Mouse (Mus musculus) CD4-positive, CD25-positive, alpha-beta regulatory T cell, adult 4 months (primary cell): ENCODE measurements around the gene Acoxl. TPM values are rescaled to one million over a fixed set of nuclear protein-coding genes. Genes with fewer than 3 reads are reported as not detected.

Experiments
- ATAC-seq: one replicate; pipeline ENCODE4 v1.8.0; 2017
- polyA plus RNA-seq, 2 experiments: library from polyadenylated mRNA; unstranded; fragments of 100-300 nt; shearing (Covaris generic); gene quantifications; one replicate each; pipeline ENCODE4 v1.2.1; 2017

Acoxl gene
- under 1 TPM; 0.19 to 0.79 TPM for polyA plus RNA-seq

DNA sequence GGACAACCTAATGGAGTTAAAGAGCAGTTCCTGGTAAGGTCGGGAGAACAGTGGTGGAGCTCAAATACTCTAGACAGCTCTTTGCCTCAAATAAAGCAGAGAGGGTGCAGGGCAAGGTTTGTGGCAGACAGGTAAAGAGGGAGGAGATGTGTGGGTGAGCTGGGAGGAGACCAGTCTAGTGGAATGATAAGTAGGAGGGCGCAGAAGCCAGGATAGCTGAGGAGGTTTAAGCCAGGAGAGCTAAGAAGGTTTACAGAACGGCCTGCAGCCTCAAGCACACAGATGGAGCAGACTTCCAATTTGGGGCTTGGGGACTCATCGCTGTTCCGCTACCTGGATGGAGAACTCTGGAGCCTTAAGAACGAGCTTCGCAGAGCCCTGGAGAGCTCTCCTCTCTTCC lies at the start of gene Acoxl:
Gene Acoxl, plus strand, starts transcription at position 301 of the 400 bp plus-strand sequence.
- ATAC-seq = no peak

GRCm38 (mm10) chr2:127789138-127789537 lies 49.5 kb upstream of the Acoxl start:
- ATAC-seq = peak; percentile 27

DNA sequence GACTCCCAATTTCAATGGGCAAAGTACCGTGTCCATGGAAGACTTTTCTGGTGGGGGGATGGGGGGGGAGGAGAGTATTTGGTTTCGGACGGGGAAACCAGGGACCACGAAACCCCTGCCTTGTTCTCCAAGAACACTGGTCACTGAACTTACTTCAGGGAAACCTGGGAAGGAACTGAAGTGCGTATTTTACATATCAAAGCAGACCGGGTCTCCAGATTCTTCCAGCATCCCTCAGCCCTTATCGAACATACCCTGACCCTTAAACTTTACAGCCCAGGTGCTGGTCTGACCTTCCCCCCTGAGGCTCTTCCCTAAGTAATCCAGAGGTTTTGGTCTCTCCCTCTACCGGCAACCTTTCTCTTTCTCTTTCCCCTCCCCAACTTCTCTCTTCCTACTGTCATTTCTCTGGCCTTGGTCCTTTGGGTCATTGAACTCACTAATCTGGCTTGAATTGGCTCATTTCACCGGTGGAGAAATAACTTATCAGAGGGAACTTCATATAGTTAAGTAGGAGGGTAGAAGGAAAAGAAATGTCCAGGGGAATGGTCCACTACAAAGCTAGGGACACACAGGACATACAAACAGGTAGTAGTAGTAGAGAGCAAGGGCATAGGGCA lies 48.9 kb upstream of the Acoxl start:
- no peak for ATAC-seq

GRCm38 (mm10) chr2:127791919-127792603 lies 46.6 kb upstream of the Acoxl start, which contains the start of gene Mtln:
Gene Mtln, minus strand, starts transcription at chr2:127792488.
- ATAC-seq = peak; percentile 83

GRCm38 (mm10) chr2:127831401-127832102 lies 7.1 kb upstream of the Acoxl start, which contains the start of gene Bub1:
Gene Bub1, minus strand, starts transcription at chr2:127831865.
- peak; percentile 99 for ATAC-seq

DNA sequence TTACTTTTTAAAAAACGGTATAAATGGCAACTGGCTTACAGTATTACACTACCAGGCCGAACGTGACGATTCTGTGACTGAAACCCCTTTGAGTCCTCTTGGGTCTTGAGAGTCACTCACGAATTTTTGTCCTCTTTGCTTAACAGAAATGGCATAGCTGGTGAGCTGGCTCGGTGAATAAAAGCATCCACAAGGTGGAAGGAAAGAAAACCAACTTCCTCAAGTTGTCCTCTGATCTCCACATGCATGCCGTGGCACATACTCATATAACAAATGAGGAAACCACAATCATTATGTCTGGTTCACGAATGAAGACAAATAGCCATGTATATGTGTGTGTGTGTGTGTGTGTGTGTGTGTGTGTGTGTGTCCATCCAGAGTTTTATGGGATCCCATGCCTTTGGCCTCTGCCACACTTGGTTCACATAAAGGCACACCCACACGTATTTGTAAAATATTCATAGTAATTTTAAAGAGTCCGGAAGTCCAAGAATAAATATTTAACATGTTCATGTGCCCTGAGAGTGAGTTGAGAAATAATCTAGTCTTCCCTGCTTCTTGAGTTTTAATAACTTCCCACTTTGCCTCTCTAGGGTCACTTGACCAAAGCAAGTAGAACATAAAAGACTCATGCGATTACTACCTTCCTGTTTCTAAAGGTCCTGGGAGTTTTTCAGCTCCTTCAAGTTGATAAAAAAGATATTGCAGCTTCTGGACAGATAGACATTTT lies 6.4 kb upstream of the Acoxl start:
- peak; percentile 38 for ATAC-seq

DNA sequence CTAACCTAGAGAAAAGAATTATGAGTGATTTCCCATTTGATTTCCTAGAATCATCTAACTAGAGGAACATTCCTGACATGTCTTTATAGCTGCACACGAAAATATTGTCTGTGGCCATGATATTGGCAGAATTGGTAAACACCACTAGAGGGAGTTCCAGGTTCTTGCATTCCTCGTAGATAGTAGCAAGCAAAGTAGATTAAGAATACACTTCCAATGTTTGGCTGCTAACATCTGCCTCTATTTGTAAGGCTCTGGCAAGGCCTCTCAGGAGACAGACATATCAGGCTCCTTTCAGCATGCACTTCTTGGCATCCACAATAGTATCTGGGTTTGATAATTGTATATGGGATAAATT lies 5.9 kb upstream of the Acoxl start:
- no peak for ATAC-seq

DNA sequence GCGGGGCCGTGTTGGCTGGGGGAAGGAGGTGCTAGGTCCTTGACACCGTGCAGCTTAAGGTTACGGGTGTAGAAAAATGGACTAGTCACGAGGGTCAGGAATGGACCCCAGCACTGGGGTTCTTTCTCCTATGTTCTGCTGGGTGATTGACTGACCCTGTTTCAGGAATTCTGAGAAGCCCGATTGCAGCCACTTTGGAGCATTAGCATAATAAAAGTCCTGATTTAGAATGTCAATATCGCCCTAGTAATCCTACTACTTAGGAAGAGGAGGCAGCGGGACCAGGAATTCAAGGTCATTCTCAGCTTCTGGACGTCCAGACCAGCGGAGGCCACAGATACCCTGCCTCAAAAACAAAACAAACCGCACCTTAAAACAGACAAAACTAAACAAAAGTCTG lies 749 bp downstream of the Acoxl start:
- no peak for ATAC-seq

- ATAC-seq = no peak
Measured at GRCm38 (mm10) chr2:127841402-127841801, 2.7 kb downstream of the Acoxl start.

DNA sequence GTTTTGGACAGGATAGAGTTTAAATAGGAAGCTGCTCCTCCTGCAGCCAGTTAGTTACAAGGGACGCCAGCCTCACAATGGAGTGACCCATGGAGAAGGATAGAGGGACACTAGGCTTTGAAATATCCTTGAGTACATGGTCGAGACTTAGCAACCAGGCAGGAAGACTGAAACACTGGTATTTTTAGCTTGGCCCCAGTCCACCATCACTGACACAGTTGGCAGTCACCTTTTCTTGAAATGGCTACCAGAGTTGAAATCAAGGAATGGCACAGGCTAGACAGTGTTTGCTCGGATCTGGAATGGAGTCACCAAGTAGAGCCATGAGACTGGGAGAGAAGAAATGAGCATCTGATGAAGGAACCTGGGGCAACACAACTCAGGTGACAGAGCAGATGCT lies 3.7 kb downstream of the Acoxl start:
- no peak for ATAC-seq

GRCm38 (mm10) chr2:127845346-127845982 lies 6.8 kb downstream of the Acoxl start:
- ATAC-seq = no peak

DNA sequence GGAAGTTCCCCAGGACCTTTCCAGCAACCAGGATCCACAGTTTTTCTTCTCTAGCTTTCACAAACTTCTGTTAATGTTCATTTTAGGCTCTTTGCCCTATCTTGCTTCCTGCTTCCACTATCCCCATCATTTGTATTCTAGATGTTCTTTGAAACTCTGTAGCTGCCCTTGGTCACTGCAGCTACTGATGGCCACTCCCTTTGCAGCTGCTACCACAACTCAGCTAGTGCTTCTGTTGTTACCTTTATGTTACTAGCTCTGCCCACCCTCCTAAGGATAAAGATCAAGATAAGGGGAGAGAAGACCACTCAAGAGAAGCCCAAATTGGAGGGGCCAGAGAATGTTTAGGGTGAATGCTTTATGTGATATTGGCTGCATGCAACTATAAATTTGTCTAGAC lies 7.3 kb downstream of the Acoxl start:
- no peak for ATAC-seq

DNA sequence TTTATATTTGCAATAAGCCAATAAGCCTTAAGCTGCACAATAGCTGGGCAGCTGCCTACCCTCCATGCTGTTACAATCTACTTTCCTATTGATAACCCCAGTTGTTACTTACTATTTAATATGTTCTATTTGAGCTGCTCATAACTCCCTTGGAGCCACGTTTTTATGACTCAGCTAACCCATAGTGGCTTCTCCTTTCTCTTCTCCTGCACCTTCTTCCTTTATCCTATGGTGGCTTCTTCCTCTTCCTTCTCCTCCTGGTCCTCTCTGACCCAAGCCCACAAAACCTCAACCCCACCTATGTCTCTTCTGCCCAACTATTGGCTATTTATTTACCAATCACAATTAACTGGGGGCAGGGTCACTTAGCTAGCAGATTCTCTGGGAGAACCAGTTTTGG lies 7.9 kb downstream of the Acoxl start:
- no peak for ATAC-seq

DNA sequence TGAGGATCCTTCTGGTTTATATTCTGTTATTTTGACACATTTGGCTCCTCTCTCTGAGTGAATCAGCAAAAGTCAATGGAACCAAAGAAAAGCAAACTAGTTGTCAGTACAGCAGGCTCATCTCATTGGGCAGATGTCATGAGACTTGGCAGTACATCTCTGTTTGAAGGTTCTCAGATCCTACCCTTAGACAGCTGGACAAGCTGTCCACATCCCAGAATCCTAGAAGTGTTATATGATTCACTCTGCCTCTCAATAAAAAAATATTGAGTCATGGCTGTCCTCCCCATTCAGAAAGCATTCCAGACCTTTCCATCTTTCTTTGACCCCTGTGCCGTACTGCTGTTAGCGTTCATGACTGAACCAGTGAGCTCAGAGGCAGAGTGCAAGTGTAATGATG lies 11.7 kb downstream of the Acoxl start:
- ATAC-seq = no peak

- no peak for ATAC-seq
Measured at GRCm38 (mm10) chr2:127854332-127854991, 15.8 kb downstream of the Acoxl start.

- no peak for ATAC-seq
Measured at GRCm38 (mm10) chr2:127864381-127864780, 25.7 kb downstream of the Acoxl start.

DNA sequence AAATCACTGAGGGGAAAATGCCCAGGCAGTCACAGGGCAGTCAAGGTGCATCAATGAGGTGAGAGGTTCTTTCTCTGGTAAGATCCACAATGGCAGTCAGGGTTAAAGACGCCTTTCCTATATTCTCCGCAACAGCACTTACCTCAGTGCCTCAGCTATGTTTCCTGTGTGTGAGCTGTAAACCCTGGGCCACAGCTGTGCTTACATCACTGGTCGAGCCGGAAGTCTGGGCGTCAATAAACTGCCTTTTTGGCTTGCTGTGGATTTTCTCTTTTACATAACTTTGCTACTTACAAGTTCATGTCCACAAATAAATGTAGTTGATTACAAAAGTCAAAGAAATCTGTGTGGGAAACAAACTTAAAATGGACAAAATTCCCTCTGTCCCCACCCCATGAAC lies 42.4 kb downstream of the Acoxl start:
- ATAC-seq = peak; percentile 61

- ATAC-seq = peak; percentile 81
Measured at GRCm38 (mm10) chr2:127889432-127889831, 50.8 kb downstream of the Acoxl start.

DNA sequence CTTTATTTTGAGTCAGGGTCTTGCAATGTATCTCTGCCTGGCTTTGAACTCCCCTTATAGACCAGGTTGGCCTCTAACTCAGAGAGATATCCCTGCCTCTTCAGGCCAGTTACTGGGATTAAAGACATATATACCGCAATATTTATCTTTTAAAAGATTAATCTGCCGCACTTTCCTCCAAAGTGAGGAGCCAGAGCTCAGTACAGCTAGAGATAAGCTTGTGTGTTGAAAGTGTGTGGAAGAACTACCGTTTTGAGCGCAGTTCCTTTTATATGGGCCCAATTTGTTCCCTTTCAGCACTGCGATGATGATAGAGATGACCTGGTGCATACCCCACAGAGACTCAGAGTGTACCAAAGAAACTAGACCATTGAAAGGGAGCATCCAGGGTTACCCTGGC lies 51.3 kb downstream of the Acoxl start:
- ATAC-seq = no peak

DNA sequence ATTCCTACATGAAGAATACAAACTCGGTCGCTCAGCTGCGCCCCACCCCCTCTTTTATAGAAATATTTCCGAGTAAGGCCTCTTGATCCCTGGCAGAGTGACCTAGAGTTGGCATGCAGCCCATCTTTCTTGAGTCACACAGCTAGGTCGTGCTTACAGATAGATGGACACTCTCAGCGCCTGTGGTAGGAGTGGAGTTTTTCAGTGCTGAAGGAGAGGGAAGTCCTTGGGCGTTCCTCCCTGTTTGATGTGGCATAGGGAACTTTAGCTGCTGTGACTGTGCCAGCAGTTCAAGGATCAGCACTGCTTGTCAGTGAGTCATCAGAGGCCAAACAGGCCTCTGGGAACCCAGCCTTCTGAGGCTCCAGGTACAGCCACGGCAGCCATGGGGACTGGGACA lies 51.9 kb downstream of the Acoxl start:
- no peak for ATAC-seq

- no peak for ATAC-seq
Measured at GRCm38 (mm10) chr2:127891056-127891455, 52.4 kb downstream of the Acoxl start.

DNA sequence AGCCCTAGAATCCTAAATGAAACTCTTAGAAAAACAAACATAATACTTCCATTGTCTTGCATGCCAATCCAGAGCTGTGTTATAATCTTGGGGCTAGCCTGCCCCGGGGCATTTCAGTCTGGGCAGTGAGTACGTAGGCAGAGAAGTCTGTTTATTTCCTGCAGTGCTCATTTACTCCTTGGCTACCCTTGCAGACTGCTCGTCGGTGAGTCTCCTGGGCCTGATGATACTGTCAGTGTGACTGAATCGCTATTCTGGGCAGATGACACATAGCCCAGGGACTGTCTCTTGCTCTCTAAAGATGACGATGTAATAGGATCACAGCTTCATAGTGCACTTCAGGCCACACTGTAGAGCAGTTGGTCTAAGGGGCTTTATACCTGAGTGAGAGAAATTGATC lies 56.2 kb downstream of the Acoxl start:
- no peak for ATAC-seq
